Mouse (Mus musculus) liver, adult (tissue): ENCODE results near the gene Zfp280d.

Experiments used
- GATA4 ChIP-seq: IDR thresholded peaks from 2 replicates; pipeline ENCODE4 v1.6.1; 2014; ENCODE audit warnings: mild to moderate bottlenecking, low read length; ENCODE audit not compliant: insufficient replicate concordance

Zfp280d gene

DNA sequence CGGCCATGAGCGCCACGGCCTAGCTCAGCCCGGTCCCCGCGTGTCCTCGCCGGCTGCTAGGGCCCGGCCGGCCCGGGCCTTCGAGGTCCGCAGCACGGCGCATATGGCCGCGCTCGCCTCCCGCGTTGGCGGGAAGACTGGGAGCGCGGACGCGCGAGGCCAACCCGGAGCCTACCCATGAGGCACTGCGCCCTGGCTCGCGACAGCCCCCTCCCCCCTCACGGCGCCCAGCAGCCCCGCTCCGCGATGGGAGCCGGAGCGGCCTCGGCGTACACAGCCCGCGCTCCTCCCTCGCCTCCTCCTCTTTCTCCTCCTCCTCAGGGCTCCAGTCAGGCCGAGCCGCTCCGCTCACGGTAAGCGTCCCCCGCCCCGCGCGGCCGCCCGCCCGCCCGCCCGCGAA lies at the start of gene Zfp280d:
Gene Zfp280d (plus strand): TSS at position 184 of the 400 bp plus-strand sequence.
- peak; percentile 30; the same call in 1 of the 2 replicates for TF ChIP-seq GATA4

DNA sequence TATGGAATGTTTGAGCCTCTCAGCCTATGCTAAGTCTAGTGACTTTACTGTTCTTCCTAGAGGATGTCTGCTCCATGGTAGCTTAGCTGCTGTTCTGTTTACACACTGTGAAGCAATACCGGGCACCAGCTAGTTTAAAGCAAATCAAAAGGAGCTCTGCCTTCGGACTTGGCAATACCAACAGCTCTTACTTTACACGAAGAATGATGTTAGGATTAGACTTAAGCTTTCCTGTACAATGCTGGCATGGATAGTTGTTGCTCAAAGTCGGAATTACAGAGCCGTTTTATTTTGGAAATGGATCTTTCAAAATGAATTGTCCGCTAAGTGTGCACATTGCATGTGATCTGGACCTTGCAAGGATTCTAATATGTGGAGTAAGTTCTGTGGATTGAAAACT lies 48.1 kb upstream of the Zfp280d start:
- TF ChIP-seq GATA4 = no peak

DNA sequence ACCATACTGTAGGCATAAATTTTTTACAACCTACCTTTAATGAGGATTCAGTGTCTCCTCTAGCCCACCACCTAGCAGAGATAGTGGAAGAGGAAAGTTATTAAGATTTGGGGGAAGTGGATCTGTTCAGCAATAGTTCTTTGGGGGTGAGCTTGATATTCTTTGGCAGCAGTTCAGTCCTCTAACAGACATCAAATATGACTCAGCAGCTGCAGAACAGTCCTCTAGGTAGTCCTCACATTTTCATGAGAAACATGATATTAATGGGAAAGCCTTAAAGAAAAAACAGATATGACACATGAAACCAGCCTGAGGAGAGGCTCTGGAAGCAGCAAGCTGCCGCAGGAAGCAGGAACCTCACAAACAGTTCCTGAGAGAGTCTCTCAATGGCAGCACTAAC lies 22.0 kb upstream of the Zfp280d start:
- TF ChIP-seq GATA4 = no peak

DNA sequence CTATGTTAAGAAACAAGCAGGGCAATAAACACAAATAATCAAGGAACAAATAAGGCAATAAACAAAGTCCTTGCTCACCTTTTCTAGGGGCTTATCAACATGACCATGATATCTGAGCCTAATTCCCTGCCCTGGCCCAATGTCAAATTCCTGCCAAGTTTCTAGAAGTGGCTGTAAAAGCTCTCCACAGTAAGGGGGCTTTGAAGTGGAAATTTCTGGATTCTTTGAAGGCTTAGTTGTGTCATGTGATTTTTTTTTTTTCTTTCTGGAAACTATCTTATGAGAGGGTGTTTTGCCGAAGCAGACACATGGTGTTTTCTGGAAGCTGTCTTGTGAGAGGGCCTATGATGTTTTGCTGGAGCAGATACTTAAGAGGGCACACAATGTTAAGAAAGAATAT lies 19.4 kb upstream of the Zfp280d start:
- TF ChIP-seq GATA4 = no peak

DNA sequence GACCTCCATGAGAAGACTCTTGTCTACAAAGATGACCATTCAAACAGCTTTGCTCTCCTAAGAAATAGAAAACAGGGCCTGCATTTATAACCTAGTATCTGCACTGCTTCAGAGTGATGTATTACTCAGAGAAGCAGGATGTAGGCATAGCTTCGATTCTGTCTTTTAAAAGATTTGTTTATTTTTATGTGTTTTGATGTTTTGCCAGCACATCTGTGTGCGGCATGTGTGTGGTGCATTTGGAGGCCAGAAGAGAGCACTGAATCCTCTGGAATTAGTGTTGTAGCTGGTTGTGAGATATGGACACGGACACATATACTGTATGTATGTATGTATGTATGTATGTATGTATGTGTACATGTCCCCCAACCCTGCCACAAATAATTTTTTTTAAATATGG lies 18.0 kb upstream of the Zfp280d start:
- TF ChIP-seq GATA4 = no peak

DNA sequence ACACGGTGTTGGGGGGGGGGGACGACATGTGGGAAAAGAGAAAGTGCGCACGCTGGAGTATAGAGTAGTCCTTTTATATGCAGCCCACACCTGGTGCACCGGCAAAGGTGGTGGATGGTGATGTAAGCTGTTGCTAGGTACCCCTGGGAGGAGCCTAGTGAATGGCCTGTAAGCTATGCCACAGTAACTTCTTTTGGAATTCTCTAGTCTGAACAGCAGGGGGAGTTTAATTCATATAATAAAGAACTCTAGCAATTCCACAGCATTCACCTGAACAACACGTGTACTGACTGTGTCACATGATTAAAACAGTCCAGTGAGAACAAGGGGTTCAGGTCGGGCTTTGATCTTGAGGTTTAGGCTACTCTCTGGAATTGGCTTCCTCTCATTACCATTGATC lies 14.3 kb upstream of the Zfp280d start:
- TF ChIP-seq GATA4 = no peak

DNA sequence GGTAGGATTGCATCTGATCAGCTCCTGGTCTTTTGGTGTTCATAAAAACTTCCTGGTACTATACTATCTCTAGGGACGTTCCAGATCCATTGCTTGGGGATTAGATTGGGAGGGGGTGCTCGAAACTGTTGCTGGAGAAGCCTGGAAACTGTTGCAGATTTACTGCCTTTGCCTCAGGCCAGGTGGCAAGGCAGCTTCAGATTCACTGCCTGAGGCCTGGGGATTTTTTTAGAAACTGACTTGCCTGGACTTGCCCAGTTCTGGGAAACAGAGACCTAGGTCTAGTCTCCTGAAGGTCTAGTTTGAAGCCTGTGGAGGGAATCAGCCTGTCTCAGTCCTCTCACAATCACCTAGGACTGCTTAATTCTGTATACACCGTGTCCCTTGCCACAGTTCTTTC lies 9.8 kb upstream of the Zfp280d start:
- TF ChIP-seq GATA4 = no peak

DNA sequence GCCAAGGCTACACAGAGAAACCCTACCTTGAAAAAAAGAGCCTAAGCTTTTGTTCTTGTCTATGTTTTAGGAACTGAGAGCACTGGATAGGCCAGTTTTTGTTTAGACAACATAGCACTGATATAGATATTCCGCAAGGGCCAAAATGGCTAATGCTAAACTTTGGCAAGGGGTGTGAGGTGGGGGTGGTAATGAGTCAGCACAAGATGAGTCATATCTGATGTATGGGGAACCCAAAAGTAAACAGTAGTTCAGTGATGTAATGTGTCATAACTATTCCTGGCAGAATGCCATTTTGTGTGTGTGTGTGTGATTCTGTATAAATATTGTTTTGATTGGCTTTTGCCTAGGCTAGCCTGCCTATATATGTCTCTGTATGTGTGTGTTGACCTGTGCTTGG lies 4.5 kb upstream of the Zfp280d start:
- no peak for TF ChIP-seq GATA4

DNA sequence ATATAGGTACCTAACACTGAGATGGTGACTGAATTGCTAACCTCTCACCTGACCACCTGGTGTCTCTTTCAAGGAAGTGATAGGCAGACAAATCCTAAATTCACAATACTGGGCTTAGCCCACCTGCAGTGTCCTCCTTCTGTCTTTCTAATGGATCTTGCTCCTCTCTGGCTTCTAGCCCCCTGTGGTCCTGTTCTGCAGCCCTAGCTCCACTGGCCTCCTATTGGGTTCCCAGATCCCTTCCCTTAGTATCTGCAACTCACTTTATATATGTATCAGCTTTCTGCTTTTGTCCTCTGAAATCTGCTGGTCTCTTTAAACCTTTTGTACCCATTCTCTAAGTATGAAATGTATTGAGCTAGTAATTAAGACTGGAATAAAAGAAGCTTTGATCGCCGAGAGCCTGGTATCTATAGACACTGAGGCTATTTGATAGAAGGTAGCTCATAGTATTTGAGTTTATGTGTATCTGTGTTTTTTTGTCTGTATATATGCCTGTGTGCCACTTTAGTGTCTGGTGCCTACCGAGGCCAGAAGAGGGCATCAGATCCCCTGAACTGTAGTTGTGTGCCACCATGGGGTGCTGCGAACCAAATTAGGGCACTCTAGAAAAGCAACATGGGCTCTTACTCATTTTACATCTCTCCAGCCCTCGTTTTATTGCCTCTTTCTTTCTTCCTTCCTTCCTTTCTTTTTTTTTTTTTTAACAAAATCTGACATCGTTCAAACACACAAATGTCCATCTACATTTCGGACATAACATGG lies 832 bp upstream of the Zfp280d start:
- no peak for TF ChIP-seq GATA4

DNA sequence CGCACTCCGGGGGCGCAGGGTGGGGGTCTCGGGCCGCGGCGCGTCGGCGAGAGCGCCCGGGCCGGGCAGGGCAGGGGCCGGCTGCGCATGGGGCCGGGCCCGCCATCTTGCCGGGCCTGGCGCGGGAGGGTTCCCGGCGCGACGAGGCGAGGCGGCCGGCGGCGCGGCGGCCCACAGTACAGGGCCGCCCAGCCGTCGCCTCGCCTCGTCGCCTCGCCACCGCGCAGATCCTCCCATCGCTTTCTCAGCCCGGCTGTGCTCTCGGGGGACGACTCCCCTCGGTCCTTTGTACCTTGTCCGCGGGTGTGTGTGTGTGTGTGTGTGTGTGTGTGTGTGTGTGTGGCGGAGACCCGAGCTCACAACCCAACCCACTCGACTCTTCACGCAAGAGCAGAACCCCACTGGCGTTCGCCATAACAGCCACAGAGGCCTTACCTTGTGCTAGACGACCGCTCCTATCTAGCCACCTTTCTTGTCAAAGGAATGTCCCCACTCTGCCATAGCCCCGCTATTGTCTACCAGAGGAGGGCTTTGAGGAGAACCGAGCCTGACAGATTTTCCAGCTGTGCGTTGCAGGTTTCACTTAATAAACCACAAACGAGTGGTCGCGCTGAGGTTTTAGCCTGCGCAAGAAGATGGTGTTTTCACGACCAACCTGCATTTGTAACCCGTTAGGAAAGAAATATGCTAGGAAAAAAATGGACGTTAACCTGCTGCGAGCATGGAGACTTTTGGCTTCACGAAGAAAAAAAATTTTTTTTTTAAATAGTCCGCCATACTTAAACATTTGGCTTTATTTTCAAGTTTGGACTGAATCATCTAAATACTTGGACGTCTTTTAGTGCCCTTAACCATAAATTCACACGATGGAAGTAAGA lies 680 bp downstream of the Zfp280d start:
- no peak for TF ChIP-seq GATA4

DNA sequence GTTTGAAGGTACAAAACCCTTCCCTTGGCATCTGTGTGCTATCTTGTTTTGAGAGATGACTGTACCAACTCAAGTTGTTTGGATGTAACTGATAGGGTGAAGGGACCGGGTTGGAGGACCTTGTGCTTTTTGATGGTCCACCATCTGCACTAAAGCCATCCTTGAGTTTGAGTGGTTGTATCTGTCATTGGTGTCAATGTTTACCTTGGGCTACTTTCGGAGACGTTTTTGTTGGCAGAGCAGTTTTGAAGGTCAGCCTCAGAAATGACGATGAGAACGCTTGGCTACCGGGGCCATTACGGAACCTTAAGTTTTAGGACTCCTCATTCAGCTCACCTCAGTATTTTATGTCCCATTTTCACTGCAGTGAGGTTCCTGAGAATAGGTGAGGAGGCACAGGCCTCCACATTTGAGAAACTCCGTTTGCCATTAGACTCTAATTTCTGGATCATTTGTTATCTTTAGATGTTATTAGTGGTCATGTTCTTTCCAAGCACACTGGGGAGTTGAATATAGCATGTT lies 1.4 kb downstream of the Zfp280d start:
- TF ChIP-seq GATA4 = no peak

DNA sequence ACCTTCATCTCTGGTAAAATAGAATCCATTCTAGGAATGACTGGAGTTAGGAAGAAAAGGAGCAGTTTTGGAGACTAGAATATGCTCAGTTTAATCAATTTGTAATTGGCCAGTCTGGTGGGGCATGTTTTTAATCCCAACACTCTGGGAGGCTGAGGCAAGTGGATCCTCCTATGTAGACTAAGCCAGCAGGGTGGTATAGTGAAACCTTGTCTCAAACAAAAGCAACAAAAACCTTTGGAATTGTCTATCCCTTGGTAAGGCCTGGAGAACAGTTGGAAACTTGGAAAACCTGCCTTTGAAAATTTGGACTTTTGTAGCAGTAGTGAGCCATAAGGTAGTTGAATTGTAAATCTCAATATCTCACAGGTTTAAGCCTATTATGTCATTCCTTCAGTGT lies 2.3 kb downstream of the Zfp280d start:
- TF ChIP-seq GATA4 = no peak

DNA sequence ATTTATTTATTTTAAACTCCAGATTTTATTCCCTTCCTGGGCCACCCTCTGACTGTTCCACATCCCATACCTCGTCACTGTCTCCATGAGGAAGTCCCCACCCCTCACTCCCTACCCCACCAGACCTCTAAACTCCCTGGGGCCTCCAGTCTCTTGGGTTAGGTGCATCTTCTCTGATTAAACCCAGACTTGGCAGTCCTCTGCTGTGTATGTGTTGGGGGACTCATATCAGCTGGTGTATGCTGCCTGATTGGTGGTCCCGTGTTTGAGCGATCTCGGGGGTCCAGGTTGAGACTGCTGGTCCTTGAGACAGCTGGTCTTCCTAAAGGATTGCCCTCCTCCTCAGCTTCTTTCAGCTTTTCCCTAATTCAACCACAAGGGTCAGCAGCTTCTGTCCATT lies 5.3 kb downstream of the Zfp280d start:
- no peak for TF ChIP-seq GATA4

DNA sequence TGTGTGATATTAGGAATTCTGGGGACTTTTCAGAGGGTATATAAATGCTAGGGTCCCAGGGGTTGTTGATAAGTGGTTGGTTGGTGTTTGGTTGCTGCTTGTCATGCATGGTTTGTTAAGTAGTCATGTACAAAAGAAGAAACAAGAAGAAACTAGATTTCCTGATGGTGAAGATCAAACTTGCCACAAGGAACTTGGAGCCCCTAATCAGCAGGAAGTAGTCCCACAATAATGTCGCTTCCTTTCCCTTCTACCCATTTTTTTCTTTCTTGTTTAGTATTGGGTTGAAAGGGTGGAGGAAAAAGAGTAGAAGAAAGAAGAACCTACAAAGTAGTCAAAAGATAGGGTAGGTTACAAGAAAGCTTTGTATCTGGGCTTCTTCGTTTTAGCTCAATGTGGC lies 13.0 kb downstream of the Zfp280d start:
- no peak for TF ChIP-seq GATA4

DNA sequence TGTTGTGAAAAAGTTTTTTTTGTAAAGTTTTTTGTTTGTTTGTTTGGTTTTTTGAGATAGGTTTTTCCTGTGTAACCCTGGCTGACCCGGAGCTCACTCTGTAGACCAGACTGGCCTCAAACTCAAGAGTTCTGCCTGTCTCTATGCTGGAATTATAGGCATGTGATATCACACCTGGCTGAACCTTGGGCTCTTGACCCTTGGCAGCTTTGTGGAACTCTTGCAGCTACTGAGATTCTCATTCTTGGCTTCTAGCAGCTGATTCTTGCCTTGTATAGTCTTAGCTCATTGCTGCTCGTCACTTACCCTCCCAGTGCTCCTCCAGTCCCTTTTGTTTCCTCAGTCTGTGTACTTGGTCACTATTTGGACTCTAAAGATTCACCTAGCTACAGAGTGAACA lies 13.6 kb downstream of the Zfp280d start:
- TF ChIP-seq GATA4 = no peak

DNA sequence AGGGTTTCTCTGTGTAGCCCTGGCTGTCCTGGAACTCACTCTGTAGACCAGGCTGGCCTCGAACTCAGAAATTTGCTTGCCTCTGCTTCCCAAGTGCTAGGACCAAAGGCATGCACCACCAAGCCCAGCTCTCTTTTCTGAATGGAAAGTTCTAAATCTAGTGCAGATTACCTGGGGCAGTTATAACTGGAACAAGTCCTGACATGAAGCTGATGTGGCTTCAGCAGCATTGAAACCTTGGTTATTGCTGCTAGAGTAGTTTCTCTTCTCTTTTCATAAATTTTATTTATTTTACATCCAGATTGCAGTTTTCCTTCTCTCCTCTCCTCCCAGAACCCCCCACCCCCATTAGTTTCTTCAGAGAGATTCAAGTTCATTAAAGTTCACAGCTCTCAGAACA lies 14.4 kb downstream of the Zfp280d start:
- no peak for TF ChIP-seq GATA4
